Mouse (Mus musculus): ENCODE measurements around the gene Atp6v0a4.

DNA sequence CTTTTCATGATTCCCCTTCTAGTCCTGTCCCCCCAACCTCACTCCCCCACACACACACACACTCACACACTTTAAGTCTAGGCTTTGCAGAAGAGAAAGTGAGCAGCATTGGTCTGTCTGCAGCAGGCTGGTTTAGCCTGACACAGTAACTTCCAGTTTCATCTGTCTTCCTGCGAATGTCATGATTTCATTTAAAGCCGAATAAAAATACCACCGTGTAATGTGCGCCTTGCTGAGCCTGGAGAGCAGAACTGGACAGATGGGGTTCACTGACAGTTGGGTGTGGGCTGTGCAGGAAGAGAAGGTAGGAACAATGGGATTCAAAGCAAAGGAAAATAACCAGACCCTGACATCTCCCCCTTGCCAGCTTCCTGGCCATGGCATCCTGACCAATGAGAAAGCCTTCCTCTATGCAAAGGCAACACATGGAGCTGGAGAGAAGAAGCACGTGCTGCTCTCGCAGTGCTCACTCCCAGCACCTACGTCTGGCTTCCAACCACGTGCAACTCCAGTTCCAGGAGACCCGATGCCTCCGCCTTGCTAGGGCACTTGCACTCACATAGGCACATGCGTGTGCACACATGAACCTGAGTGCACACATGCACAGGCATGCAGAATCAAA, 58.8 kb downstream of the Atp6v0a4 start:
- TF ChIP-seq CTCF (IDR thresholded peaks at IDR 0.05; ENCODE audit: low read depth) (no peak), EP300 (optimal IDR thresholded peaks at IDR 0.05) (no peak)

All from stomach, postnatal 0 days (tissue).